Mouse (Mus musculus) adrenal gland, adult 18-20 months (tissue): Measurements from ENCODE around the gene Numbl. TPM values are rescaled to one million over a fixed set of nuclear protein-coding genes. Genes with fewer than 3 reads are reported as not detected.

ENCODE experiments used
- DNase-seq, 2 experiments: peaks; one replicate each; pipeline ENCODE4 v3.0.0; 2021 to 2022; ENCODE audit warnings: low spot score in 2 of 2
- total RNA-seq, 2 experiments: library from RNA; stranded (reverse); gene quantifications; 1 replicate in 1 of 2; 2 replicates in 1 of 2; pipeline ENCODE4 v1.2.3; 2021

Numbl gene
- total RNA-seq, 2 experiments from 2014 or later: 6.8 to 7.7 TPM

GRCm38 (mm10) chr7:27249928-27250327 lies 8.3 kb upstream of the Numbl start:
- no peak for DNase-seq

DNA sequence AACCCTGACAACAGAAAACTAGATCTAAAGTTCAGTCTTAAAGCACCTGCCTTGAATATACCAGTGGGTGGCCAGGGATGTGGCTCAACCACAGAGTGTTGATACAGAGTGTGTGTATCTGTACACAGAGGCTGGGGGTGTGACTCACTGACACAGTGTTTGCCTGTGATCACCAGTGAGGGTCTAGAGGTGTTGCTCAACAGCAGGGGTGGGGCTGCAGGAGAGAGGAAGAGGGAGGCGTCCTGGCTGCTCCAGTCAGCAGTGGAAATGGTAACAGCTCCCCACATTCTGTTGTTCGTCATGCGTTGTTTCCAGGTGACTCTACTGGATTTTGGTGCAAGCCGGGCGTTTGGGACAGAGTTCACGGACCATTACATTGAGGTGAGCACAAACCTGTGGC lies 6.3 kb upstream of the Numbl start:
- no peak for DNase-seq

DNA sequence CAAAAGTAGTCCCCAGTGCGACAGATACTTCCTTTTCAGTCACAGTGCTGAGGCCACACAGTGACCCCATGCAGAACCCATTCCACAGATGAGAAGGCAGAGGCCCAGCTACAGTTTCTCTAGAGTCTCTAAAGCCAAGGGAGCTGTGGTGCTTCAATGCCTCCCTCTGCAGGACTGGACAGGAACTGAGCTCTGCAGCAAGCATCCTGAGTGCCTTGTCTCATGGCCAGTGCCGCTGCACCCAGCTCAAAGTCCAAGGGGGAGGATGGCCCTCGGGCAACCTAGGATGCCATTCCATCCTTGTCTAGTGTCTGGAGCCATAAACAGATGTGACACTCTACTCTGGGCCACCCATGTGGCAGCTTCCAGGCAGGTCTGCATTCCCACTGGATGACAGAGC lies 2.5 kb upstream of the Numbl start:
- DNase-seq: no peak

DNA sequence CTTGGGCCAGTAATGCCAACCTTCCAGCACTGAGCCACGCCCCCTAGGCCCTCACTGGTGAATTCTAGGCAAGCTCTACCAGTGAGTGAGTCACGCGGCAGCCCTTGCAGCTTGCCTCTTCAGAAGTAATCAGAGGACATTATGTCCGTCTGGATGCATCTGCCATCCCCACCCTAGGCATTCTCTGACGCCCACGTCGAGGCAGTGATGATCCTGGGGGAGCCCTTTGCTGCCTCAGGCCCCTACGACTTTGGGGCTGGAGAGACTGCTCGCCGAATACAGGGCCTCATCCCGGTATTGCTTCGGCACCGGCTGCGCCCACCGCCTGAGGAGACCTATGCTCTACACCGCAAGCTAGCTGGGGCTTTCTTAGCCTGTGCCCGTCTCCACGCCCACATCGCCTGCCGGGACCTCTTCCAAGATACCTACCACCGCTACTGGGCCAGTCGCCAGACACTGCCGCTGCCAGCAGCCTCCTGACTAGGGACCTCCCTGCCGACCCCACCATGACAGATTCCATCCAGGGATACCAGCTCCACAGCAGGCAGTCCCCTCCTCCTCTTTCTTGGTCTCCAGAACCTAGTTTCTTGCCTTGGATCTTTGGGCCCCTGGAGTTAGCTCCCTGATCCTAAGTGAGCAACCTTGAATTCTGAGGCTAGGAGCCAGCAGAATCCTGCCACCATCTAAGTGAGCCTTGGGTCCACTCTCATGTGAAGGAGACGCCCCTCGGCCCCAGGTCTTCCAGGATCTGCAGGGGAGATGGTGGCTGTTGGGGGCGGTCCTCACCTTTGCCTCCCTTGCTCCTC lies 984 bp upstream of the Numbl start:
- DNase-seq: peak; percentile 44 to 48

- no peak for DNase-seq
These were observed 405 bp upstream of the Numbl start for GRCm38 (mm10) chr7:27257852-27258204.

DNA sequence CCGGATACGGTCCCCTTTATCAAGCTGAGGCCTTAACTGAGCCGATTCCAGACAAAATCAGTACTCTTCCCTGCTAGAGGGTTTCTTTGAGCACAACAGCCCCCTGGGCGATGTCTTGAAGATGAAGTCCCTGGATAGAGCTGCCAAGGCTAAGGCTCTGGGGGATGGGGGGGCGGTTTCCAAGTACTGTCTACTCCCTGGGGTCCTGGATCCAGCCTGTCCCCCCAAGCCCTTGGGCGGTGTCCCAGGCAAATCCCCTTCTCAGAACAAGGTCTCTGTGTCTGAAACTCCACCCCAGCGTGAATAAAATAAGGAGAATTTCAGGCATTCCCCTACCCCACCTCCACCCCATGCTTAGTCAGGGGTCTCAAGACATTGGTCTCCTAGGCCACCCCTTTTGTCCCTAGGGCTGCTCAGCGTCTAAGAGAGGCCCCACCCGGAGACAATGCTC lies 1.1 kb downstream of the Numbl start:
- DNase-seq: no peak

DNA sequence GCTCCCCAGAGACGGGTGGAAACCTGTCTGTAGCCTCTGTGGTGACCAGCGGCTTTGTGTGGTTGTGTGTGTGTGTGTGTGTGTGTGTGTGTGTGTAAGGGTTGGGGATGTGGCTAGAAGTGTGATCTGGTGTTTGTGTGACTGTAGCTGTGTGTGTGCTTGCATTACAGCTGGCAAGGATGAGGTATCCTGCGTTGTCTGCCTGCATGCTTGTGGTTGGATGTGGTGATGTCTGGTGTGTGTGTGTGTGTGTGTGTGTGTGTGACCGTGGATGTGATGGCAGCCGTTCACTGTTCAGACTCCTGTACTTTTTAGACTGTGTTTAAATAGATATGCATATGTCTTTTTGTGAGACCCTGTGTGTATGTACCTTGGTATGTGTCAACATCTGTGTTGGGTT lies 1.5 kb downstream of the Numbl start:
- no peak for DNase-seq

DNA sequence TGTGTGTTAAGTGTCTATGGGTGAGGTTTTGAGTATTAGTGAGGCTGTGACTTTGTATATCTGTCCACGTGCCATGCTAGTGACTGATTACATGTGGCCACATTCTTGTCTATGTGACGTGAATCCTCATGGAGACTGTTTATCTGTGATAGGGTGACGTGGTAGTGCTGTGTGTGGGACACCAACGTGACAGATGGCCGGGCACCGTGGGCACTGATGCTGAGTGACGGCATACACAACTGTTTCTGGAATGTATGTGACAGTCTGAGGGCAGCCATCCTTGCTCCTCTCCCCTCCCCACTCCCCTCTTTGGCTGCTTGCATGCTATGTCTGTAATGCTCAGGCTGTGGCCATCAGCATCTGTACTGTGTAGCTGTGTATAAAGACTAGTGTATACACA lies 2.6 kb downstream of the Numbl start:
- no peak for DNase-seq

DNA sequence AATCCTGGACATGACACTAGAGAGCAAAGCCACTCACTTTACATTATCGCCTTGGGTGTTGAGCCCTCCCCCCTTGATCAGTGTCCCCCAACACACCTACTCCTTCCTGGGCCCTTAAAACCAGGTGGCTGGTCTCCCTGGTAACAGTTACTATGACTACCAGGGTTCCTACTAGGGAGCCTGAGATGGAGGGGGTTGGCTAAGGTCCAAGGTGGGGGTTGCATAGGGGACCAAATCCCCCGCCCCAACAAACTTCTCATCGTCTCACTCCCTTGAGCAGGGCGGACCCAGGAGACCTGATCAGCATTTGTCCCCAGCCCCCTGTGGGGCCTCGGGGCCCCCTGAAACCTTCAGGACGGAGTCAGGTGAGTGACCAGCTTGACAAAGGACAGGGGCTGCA lies 3.7 kb downstream of the Numbl start:
- DNase-seq: no peak

GRCm38 (mm10) chr7:27264761-27265160 lies 6.5 kb downstream of the Numbl start:
- no peak for DNase-seq

DNA sequence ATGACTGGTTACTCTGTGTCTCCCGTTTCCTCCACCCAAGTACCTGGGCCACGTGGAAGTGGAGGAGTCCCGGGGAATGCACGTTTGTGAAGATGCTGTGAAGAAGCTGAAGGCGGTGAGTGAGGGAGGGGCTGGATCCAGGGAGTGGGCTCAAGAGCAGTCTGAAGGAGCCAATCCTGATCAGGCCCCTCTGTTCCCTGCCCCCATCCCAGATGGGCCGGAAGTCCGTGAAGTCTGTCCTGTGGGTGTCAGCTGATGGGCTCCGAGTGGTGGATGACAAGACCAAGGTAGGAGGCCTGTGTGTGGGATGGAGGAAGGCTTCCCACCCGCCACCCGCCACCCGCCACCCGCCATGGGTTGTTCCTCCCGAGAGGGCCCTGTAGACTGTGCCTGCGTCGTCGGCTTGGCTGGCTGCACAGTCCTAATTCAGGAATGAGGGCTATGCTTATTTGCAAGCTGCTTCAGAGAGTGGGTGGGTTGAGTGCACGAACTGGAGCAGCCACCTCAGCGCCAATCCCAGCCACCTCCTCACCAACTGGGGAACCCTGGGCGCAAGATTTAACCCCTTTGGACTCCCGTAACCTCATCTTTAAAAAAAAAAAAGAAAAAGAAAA lies 8.4 kb downstream of the Numbl start:
- DNase-seq: no peak

DNA sequence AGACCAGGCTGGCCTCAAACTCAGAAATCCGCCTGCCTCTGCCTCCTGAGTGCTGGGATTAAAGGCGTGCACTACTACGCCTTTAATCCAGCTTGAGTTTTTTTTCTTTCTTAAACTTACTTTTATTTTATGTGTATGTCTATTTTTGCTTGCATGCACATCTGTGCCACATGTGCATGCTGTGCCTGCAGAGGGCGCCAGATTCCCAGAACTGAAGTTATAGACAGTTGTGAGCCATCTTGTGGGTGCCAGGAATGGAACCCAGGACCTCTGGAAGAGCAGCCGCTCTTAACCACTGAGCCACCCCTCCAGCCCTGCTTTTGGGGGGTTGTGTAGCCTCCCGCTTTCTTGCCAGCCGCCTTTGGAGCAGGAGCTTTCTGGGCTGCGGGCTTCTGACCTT lies 13.2 kb downstream of the Numbl start:
- no peak for DNase-seq

DNA sequence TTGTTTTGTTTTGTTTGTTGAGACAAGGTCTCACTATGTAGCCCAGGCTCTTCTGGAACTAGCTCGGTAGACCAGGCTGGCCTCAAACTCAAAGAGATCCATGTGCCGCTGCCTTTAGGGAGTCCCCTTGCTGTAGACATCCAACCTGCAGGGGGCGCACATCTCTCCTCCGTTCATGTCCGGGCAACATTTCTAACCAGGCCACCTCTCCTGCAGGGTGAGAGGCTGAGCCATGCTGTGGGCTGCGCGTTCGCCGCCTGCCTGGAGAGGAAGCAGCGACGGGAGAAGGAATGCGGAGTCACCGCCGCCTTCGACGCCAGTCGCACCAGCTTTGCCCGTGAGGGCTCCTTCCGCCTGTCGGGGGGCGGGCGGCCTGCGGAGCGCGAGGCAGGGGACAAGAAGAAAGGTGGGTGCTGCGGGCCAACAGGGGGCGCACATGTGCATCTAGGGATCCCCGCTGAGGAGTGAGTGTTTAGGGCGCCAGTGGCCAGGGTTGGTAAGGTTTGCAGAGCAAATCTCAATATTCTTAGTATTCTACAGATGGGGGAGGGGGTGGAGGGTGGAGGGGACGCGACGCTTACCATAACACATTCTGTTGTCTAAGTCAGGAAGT lies 15.6 kb downstream of the Numbl start:
- no peak for DNase-seq

DNA sequence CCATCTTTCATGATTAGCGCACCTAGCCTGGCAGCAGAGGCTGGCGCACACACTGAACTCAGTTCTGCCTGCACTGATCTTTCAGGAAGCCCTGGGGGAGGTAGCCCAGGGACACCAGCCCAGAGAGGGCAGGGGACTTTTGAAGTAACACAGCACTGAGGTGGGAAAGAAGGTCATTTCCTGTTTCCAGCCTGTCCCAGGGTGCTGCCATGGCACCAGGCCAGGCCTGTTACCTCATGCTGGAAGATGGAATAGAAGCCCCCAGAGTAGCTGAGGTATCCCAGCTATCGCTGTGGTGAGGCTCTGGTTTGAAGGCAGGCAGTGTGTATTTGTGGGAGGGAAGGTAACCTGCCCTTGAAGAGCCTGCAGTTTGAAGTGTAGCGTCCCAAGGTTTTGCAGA lies 16.7 kb downstream of the Numbl start:
- DNase-seq: no peak

DNA sequence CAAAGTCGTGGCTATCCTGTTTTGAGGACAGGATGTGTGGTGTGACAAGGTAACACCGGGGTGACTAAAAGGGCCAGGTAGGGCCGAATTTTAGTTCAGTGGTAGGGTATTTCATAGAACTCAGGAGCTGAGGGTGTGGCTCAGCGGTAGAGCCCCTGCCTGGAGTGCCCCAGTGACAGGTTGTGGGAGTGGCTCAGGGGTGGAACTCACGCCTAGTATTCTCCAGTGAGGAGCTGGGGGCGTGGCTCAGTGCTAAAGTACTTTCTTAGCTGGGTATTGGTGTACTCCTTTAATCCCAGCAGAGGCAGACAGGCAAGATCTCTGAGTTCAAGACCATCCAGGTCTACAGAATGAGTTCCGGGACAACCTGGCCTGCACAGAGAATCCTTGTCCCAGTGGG lies 17.8 kb downstream of the Numbl start:
- DNase-seq: no peak

- DNase-seq: no peak
These were observed 19.0 kb downstream of the Numbl start for GRCm38 (mm10) chr7:27277191-27277590.

DNA sequence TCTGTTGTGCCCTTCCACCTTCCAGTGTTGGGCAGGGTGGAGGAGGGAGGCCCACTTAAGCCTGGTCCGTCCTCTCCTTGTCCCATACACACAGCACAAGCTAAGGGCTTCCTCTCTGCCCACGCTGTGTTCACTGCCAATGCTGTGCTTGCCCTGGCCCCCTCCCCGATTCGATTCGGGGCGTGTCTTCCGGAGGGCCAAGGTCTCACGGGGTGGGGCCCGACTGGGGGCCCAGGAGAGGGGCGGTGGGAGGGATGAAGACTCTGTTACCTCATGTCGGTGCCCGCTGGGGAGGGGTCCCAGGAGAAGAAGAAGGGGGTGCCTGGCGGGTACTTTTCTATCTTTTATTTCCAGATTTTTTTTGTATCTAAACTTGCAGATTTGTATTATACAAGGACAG lies 23.5 kb downstream of the Numbl start:
- no peak for DNase-seq

DNA sequence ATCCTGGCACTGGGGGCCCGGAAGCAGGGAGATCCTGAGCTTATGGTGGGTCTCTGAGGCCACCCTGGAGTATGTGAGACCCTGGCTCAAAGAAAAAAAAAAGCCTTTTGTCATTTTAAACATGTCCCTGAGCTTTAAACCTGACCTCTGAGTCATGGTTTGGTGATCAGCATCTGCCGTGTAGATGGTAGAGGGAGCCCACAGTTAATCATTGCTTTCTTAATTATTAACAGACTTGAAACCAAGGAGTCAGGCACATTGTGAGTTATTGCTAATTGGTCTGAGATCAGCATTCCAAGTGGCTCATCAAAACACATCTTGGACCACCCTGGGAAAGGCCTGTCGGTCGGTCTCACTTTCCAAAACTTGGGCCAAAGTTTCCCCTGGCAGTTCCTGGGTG lies 24.0 kb downstream of the Numbl start:
- DNase-seq: no peak

GRCm38 (mm10) chr7:27284865-27285697 lies 26.8 kb downstream of the Numbl start:
- peak in 1 of 2 experiments; percentile 52 for DNase-seq

GRCm38 (mm10) chr7:27285698-27286066 lies 27.4 kb downstream of the Numbl start:
- peak; percentile 23 to 42 for DNase-seq

DNA sequence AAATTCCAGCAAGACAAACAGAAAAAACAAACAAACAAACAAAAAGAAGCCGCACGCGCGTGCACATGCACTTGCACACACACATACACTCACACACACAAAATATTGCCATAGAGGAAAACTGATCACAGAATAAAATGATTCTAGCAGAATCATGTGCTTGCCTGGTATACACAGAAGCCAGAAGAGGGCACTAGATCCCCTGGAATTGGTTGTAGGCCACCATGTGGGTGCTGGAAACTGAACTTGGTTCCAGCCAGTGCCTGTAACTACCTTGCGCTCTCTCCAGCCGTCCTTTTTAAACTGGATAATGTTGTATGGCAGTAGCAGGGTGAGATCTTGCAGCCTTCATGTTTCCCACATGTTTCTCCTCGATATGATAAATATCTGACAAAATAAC lies 30.5 kb downstream of the Numbl start:
- no peak for DNase-seq

DNA sequence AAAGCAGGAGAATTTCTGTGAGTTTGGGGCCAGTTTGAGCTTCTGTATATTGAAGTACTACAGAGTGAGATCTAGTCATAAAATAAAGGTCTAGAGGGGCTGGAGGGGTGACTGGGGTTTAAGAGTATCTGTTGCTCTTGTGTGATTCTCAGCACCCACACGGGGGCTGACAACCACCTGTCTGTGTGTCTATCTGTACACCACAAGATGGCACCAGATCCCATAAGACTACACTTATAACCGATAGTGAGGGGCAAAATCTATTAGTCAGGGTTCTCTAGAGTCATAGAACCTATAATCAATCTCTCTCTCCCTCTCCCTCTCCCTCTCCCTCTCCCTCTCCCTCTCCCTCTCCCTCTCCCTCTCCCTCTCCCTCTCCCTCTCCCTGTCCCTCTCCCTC lies 32.3 kb downstream of the Numbl start:
- DNase-seq: no peak
